Mouse (Mus musculus): ENCODE results near the gene Prkag2.

DNA sequence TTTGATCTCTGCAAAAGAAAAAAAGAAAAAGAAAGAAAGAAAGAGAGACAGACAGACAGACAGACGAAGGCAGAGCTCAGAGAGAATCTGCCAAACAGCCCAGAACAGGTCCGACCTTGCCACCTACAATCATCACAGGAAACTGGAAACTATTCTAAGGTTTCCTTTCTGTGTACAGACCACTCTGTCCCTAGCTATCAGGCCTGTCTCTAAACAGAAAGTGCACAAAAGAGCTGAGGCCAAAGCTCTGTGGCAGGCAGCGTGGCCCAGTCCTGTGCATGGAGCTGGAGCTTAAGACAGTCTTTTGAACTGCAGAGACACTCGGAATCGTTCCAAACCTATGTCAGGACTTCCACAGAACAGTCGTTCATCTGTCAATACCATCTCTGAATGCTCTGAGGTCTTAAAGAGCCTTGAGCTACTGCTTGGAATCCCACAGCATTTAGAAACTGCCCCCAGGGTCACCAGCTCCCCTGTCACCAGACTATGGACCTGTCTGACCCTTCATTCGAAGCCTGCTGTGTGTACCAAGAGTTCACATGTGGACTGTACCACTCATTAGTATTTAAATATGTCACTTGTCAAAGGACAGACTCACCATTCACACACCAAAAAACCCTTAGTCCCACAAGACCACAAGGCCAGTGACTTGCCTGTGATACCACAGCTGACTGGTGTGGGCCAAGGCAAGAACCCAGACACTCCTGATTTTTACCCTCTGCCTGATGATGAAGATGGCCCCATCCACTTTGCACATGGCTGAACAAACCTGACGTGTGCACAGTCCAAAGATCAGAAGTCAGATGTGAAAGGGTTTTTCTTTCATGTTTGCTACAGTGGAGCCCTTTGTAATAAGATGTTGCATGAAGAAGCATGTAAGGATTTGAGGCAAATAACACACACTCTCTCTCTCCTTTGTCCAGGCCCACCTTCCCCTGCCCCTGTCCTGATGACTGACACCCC, 35.9 kb downstream of the Prkag2 start:
- TF ChIP-seq EP300 (IDR thresholded peaks at IDR 0.05; ENCODE audit: low read depth) (no peak), CTCF (IDR thresholded peaks at IDR 0.05; ENCODE audit: low read depth) (no peak)
